Mouse (Mus musculus): ENCODE measurements around the gene Fxr1.
"Not testable (repeated sequence)": the region's sequence is repeated elsewhere in the genome, so short reads cannot be mapped to it uniquely, and the experiment has no call there.

Gene Fxr1

DNA sequence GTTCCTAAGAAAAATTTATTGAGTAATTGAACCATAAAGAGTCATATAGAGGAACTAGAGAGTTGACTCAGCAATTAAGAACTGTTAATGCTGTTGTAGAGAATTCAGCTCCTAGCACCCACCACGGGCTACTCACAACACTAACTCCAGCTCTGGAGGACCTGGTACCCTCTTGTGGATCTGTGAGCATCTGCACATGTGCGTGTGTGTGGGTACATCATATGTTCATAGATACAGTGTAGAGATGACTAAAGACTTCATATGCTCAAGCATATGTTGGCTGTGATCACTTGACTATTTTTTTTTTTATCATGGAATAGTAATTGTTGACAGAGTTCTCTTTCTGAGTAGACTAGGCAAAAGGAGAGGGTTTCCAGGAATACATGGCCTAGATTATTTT is 42.6 kb downstream of the Fxr1 start:
- no peak for DNase-seq

DNA sequence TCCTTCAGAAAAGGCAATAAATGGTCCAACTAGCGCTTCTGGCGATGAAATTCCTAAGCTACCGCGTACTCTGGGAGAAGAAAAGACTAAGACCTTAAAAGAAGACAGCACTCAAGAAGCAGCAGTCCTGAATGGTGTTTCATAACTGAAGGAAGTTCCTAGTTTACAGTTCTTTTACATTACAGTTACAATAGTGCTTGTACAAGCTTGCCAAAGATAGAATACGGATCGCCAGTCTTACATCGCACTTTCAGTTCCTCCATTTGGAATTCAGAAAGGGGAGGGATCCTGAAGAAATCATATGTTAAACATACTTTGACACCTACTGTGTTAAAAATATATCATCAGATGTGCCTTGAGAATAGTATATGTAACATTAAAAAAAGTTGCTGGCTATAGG is 49.2 kb downstream of the Fxr1 start:
- not testable (repeated sequence) for DNase-seq

- DNase-seq = no peak
Measured at GRCm38 (mm10) chr3:34072726-34073125, 53.0 kb downstream of the Fxr1 start.

- no peak for DNase-seq
Measured at GRCm38 (mm10) chr3:34076058-34076759, 56.5 kb downstream of the Fxr1 start.

DNA sequence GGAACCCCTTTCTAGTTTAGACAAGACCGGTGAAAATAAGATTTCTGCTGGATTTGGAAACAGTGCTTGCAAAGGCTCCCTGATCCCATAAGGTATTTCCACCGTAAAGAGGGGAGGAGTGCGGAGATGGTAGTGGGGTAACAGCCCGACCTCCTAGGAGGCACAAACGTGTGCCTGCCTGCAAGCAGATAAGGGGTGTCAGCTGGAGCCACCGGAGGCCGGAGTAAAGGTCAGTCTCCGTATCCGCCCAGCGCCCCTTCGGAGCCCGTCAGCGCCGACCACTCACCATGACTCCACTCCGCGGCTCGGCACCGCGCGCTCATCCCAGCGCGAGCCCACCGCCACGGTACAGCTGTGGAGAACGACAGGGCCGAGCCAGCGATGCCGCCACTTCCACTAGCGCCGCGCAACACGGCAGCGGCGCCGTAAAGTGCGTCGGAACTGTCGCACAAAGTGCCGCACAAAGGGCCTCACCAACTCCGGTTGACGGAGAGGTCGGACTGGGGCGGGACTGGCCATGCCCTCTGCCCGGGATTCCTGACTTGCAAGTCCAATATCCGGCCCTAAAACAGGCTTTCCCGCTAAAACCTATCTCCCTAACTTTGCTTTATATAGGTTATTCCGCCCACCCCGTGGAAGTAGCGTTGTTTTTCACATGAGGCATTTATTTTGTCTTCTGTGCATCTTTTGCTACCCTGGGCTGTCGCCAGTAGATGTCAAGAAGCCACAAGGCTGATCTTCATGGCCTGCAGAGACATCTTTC is 61.3 kb downstream of the Fxr1 start, which contains the start of gene Dnajc19:
Gene Dnajc19 (minus strand): TSS at position 422 of the 763 bp plus-strand sequence.
- DNase-seq = peak; percentile 94 to 98

GRCm38 (mm10) chr3:34081929-34082328 is 62.2 kb downstream of the Fxr1 start:
- peak in 1 of 2 experiments; percentile 13 for DNase-seq

DNA sequence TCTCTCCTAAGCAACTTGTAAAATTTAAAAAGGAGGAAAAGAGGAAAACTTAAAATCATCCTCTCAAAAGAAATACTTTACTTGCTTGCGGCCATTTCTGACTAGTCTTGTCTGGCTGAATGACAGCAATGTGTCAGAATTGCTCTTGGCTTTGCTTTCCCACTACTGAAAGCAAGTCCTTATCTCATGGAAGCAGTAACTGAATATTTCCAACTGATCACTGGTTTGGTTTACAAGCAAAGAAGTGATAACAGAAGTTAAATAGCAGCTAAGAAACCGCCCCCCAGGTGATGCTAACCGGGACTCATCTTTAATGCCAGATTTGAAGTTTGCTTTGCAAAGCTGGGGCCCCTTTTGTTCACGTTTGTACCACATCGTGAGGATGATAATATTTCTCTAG is 63.9 kb downstream of the Fxr1 start:
- no peak for DNase-seq

DNA sequence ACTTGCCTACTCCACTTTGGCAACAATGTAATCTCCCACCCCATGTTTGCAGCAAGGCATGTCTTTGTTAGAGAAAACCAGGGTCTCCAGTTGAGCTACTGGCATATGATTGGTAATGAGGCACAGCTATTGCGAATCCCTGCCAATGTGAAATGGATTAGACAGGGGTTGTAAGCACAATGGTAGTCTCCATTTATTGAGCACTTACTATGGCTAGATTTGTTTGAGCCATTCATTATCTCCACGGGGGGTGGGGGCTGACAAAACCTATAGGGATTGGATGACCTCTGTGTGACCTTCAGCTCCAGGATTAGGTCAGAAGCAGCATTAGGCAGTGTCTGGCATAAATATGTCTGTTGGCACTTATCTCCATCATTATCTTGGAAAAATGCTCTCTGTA is 83.1 kb downstream of the Fxr1 start:
- DNase-seq = no peak

GRCm38 (mm10) chr3:34103902-34104672 is 84.3 kb downstream of the Fxr1 start:
- DNase-seq = no peak

- DNase-seq = no peak
Measured at GRCm38 (mm10) chr3:34106421-34106820, 86.7 kb downstream of the Fxr1 start.

- DNase-seq = no peak
Measured at GRCm38 (mm10) chr3:34107631-34108030, 87.9 kb downstream of the Fxr1 start.

DNA sequence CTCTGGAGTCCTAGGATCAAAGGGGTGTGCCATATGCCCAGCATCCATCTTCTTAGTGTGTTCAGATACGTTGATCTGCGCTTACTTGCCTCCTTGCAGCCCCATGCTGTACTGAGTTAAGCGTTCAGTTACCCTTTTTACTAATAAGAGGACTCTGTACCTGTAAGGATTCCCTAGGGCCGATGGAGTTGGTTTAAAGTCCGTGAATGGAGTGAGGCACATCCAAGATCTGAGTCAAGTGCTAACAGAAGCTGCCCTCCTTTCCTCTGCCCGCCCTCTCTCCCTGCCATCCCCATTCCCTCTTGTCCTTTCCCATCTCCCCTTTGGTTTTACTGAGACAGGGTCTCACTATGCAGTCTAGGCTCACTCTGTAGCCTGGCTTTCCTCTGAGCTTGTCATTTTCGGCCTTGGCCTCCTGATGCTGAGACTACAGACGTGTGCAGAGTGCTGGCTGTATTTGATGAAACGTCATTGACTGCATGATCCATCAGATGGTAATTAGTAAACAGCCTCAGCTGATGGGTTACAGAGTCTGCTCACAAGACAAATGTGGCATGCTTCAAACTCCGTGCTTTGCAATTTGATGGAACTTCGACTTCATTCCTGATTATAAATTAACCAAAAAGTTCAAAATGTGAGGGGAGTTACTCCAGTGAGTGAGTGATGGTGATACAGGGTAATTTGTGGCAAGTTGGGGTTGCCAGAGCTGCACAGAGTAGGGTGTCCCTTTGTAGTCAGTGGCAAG is 92.4 kb downstream of the Fxr1 start:
- DNase-seq = no peak

DNA sequence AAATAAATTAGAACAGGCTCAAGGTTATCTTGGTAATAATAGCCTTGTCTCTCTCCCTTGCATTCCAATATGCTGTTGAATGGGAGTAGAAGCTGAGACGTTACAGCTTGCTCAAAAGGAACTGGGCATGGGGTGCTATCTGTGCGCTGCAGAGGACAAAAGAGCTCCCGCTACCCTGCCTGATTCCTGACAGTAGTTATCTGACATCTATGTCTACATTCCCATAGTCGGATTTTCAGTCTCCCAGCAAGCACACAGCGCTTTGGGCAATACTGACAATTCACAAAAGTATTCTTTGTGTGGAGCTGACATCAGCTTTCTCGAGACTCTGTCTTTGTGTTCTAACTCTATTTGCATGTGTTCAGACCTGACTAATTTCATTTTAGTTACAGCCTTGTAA is 96.1 kb downstream of the Fxr1 start:
- DNase-seq = no peak

DNA sequence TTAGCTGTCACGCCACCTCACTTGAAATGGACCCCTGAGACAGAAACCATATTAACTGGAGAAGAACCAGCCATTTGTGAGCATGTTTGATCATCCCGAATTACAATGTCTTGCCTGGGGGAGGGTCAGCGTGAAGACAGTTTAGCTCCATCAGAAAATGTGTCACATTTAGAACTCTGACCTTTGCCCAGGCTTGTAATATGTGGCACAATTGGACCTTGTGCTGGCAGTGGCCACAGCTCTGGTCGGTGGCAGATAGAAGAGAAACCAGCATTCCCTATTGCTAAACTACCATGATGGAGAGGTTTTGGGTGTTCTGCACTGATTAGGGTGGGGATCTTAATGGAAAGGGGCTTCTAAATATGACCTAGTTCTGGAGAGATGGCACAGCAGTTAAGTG is 100.1 kb downstream of the Fxr1 start:
- no peak for DNase-seq
